Mouse (Mus musculus) kidney, embryonic 14.5 days (tissue): ENCODE data around the gene Junb. TPM values are rescaled to one million over a fixed set of nuclear protein-coding genes. Genes with fewer than 3 reads are reported as not detected.

Experiments used
- ATAC-seq: fragments of 200-750 bp; cut with Nextera tagmentation; 2 replicates; pipeline ENCODE4 v1.8.0; 2017; ENCODE audit warnings: moderate number of reproducible peaks, mild to moderate bottlenecking, moderate TSS enrichment, moderate library complexity; ENCODE audit not compliant: low FRiP score, low TSS enrichment
- H3K27ac ChIP-seq: fragments of 300-500 bp; sonication (generic); 2 replicates; pipeline ENCODE4 v1.5.1; 2014; ENCODE audit warnings: low read depth, mild to moderate bottlenecking, low read length, moderate library complexity, mixed read lengths
- H3K27me3 ChIP-seq: fragments of 300-500 bp; sonication (generic); 2 replicates; pipeline ENCODE4 v1.6.1; 2014; ENCODE audit warnings: mild to moderate bottlenecking, low read length; ENCODE audit not compliant: control insufficient read depth, insufficient read depth
- H3K36me3 ChIP-seq: fragments of 300-500 bp; sonication (generic); 2 replicates; pipeline ENCODE4 v1.6.1; 2014; ENCODE audit warnings: low read length, mixed read lengths; ENCODE audit not compliant: control insufficient read depth, insufficient read depth
- H3K4me1 ChIP-seq: fragments of 300-500 bp; sonication (generic); 2 replicates; pipeline ENCODE4 v1.6.1; 2014; ENCODE audit warnings: low read length, mixed read lengths; ENCODE audit not compliant: control insufficient read depth, insufficient read depth
- H3K4me2 ChIP-seq: fragments of 300-500 bp; sonication (generic); replicated peaks from 2 replicates; pipeline ENCODE4 v1.6.1; 2014; ENCODE audit warnings: low read depth, mild to moderate bottlenecking, low read length
- H3K4me3 ChIP-seq: fragments of 300-500 bp; sonication (generic); 2 replicates; pipeline ENCODE4 v1.5.1; 2014; ENCODE audit warnings: mild to moderate bottlenecking, low read length
- H3K9ac ChIP-seq: fragments of 300-500 bp; sonication (generic); 2 replicates; pipeline ENCODE4 v1.6.1; 2014; ENCODE audit warnings: low read depth, mild to moderate bottlenecking, low read length, moderate library complexity
- H3K9me3 ChIP-seq: fragments of 300-500 bp; sonication (generic); 2 replicates; pipeline ENCODE4 v1.6.1; 2016; ENCODE audit warnings: low read length; ENCODE audit not compliant: control insufficient read depth
- WGBS: fragments of 180-500 bp; shearing (Covaris S2); extraction: QIAGEN DNeasy Blood & Tissue Kit; methylation state at CpG from one replicate; pipeline ENCODE4 v1.1.7; 2014; 5-methylcytosine and 5-hydroxymethylcytosine counted together
- polyA plus RNA-seq: library from polyadenylated mRNA; unstranded; fragments of >200 nt; fragmentation: Nextera tagmentation; extraction: Ambion mirVana; gene quantifications from 2 replicates; pipeline ENCODE4 v1.2.1, GENCODE M21; 2014

Gene Junb
- polyA plus RNA-seq, 1 experiment from 2014 or later: 10.0 TPM

DNA sequence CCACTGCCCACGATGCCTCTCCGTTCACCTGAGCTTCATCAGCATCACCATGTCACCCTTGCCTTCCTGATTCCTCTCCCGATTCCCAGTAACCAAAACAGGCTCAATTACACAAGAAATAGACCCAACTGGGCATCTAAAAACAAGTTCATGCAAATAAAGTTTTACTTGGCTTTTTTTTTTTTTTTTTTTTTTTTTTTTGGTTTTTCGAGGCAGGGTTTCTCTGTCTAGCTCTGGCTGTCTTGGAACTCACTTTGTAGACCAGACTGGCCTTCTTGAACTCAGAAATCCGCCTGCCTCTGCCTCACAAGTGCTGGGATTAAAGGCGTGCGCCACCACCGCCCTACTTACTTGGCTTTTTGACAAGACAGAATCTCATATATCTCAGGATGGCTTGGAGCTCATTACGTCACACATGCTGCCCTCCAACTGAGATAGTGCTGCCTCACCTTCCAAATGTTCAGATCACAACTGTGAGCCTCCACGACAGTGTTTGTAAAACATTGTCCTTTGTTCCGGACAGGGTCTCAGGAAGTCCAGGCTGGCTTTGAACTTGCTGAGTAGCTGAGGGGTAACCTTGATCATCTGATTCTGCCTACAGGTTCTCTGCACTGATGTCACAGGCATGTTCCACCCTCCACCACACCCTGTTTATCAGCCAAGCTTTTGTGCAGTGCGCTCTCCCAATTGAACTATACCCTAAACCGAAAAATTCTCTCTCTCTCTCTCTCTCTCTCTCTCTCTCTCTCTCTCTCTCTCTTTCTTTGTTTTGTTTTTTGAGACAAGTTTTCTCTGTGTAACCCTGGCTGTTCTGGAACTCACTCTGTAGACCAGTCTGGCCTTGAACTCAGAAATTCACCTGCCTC lies 40.7 kb downstream of the Junb start:
- peak overlapping the region; percentile 65 for H3K4me2 ChIP-seq
- ATAC-seq: no peak
- no peak overlapping the region for H3K9ac ChIP-seq
- H3K9me3 ChIP-seq: no peaks in the 10 kb centered on the region; the same call in 1 of the 2 replicates
- peaks cover 9% of the 10 kb centered on the region; the same call in 1 of the 2 replicates for H3K4me1 ChIP-seq
- peak overlapping the region; percentile 46; the same call in 1 of the 2 replicates for H3K4me3 ChIP-seq
- 71% methylated on average over 13 of the region's 13 CpGs for WGBS
- H3K27ac ChIP-seq: no peak overlapping the region
- H3K27me3 ChIP-seq: peaks cover 60% of the 10 kb centered on the region
- no peaks in the 10 kb centered on the region for H3K36me3 ChIP-seq

DNA sequence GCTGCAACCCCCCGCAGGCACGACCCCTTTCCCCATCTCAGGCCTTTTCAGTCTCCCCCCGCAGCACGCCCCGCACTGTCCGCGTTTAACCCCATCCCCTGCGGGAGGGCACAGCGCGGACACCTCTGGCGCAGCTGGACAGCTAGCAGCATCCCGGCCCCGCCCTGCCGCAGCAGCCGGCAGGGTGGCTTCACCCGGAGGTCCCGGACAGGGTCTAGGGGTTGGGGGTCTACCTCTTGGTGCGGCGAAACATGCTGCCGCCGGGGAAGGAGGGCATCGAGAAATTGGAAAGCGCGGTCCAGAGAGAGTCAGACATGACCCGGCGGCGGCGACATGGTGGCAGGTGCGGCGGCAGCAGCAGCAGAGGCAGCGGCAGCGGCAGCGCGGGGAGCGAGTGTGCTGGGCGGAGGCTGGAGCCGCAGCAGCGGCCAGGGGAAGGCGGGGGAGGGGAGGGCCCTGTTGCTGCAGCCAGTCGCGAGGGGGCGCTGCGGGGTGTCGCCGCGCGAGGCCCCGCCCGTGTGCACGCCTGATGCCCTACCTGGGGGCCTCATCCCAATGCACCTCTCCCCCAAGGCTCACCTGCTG lies 41.5 kb downstream of the Junb start, which contains the start of gene Mast1:
TSS of gene Mast1 (minus strand) at position 398 of the 585 bp plus-strand sequence.
- peak within 1 kb of the TSS; percentile 34; the same call in 1 of the 2 replicates for H3K9ac ChIP-seq
- peak; percentile 59 for ATAC-seq
- H3K27me3 ChIP-seq: peaks cover 57% of the 10 kb centered on the region

DNA sequence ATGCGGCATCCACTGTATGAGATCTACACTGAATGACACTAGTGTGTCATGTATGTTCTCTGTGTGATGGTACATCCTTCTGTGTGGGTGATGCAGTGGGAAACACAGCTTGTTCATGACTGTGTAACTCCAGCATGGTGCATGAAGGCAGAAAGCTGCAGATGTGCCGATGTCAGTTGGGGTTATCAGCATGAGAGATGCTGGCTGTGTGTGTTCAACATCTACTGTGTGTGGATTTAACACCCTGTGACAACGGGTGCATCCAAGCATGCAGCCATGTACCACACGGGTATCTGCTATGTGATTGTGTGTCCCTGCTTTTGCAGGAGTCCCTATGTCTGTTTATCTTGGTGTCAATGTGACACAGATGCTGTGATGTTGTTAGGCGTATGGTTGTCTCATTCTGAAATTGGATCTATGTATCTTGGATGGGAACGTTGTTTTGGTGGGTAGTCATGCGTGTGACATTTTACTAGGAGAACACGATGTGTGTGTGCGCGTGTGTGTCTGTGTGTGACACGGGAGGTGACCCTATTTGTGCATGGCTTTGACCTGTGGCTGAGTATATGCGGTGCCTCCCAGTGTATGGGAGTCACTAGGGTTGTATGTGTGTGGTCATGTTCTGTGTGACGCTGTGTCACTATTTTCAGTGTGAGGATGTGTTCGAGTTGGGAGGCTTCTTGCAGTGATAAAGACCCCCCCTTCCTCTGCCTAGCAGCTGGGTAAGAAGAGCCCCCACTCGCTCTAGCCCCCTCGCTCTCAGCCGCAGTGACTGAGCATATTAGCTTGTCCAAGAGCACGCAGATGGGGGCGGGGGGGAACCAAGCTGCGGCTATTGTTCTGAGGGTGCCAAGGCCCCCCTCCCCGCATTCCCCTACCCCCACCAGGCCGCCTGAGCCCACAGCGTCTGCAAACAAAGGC lies 42.2 kb downstream of the Junb start:
- H3K27me3 ChIP-seq: peaks cover 60% of the 10 kb centered on the region
- peak; percentile 56; the same call in 1 of the 2 replicates for ATAC-seq
- no peaks in the 10 kb centered on the region; the same call in 1 of the 2 replicates for H3K9me3 ChIP-seq
- H3K36me3 ChIP-seq: no peaks in the 10 kb centered on the region
- H3K4me2 ChIP-seq: peak overlapping the region; percentile 65
- 22% methylated on average over 21 of the region's 23 CpGs for WGBS
- no peak overlapping the region for H3K27ac ChIP-seq
- H3K4me1 ChIP-seq: peaks cover 9% of the 10 kb centered on the region; the same call in 1 of the 2 replicates
- peak overlapping the region; percentile 46 for H3K4me3 ChIP-seq
- H3K9ac ChIP-seq: peak overlapping the region; percentile 34; the same call in 1 of the 2 replicates

More for the DNA sequence above, 41.5 kb downstream of the Junb start, which contains the start of gene Mast1:
- Histone ChIP-seq H3K4me3 (peak within 1 kb of the TSS; percentile 46), H3K27ac (no peak within 1 kb of the TSS), H3K4me1 (peaks cover 9% of the 10 kb centered on the region; the same call in 1 of the 2 replicates), H3K36me3 (no peaks in the 10 kb centered on the region), H3K4me2 (peak within 1 kb of the TSS; percentile 65), H3K9me3 (no peaks in the 10 kb centered on the region; the same call in 1 of the 2 replicates)
- WGBS: under 1% methylated on average over 47 of the region's 50 CpGs

DNA sequence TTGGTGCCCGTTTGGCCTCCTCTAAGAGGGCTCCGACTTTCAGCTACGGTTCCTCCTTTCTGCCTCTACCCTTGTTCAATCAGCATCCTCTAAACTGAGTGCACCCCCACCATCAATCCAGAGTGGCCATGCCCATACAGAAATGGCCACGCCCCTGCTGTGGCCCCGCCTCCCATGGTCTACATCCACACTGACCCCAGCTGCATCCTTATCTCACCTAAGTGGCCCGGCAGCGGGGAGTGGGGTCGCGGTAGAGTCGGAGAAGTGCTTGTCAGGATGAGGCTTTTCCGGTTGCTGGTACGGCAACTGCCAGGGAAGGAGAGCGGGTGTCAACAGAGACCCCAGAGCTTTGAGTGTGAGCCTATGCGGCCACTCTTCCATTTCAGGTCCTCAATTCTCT lies 43.0 kb downstream of the Junb start:
- H3K4me3 ChIP-seq: no peak overlapping the region
- no peaks in the 10 kb centered on the region; the same call in 1 of the 2 replicates for H3K9me3 ChIP-seq
- H3K27me3 ChIP-seq: peaks cover 60% of the 10 kb centered on the region
- H3K36me3 ChIP-seq: no peaks in the 10 kb centered on the region
- 0 out of 2 replicates have a peak, but pooled peaks have one; percentile 6 for ATAC-seq
- H3K9ac ChIP-seq: no peak overlapping the region
- H3K4me2 ChIP-seq: no peak overlapping the region
- H3K4me1 ChIP-seq: peaks cover 9% of the 10 kb centered on the region; the same call in 1 of the 2 replicates
- WGBS: 5% methylated on average over 14 of the region's 14 CpGs
- no peak overlapping the region for H3K27ac ChIP-seq

DNA sequence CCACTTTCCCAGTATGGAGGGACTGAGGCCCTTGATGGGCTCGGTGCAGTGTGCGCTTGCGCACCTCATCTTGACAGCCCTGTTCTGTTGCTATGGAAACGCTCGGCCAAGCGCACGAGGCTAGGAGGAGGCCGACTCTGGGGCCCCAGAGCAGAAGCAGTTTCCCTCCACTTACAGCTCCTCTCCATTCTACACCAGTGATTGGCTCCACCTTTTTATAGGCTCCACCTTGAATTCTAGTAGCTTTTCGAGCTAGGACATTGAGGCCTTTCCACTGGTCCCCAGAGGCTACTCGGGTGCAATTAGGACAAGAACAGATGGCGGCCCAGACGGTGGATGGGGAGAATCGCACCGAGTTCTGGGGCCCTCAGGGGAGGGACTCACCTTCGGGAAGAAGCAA lies 43.7 kb downstream of the Junb start:
- Histone ChIP-seq H3K27me3 (peaks cover 66% of the 10 kb centered on the region), H3K36me3 (no peaks in the 10 kb centered on the region), H3K4me2 (peak overlapping the region; percentile 8), H3K9me3 (no peaks in the 10 kb centered on the region; the same call in 1 of the 2 replicates), H3K27ac (no peak overlapping the region), H3K9ac (no peak overlapping the region), H3K4me1 (peaks cover 9% of the 10 kb centered on the region; the same call in 1 of the 2 replicates), H3K4me3 (0 out of 2 replicates have a peak overlapping the region, but pooled peaks have one; percentile 7)
- ATAC-seq: peak; percentile 63
- WGBS: under 1% methylated on average over 15 of the region's 15 CpGs

DNA sequence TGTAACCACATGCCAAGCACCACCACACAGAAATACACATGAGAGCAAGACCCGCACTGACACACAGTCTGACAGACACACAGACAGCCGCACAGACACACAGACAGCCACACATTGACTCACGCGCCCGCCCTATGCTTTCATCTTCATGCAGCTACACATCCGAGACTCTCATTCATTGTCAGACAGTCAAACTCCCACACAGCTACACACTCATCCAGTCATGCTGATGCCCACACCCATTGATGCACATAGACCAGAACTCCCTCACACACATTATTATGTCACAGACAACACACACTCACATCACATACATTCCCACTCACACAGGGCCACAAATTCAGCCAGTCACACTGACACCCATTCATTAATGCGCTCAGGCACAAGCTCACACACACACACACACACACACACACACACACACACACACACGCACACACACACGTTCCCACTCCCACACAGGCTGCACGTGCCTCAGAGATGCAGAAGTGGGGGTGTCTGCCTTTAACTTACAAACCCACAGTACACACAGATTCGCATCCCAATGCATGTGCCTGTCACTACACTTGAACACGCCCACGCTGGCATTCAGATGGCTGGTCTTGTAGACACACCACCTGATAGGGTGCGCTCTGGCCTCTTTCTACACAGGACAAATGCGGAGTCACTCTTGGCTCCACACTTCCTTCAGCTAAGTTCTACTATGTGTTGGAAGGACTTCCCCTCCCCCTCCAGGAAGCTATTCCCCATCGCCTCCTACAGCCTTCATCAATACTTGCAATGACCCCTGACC lies 44.6 kb downstream of the Junb start:
- H3K4me1 ChIP-seq: peaks cover 12% of the 10 kb centered on the region; the same call in 1 of the 2 replicates
- peaks cover 72% of the 10 kb centered on the region for H3K27me3 ChIP-seq
- no peak for ATAC-seq
- WGBS: 75% methylated on average over 16 of the region's 16 CpGs
- no peak overlapping the region for H3K4me2 ChIP-seq
- H3K9me3 ChIP-seq: no peaks in the 10 kb centered on the region; the same call in 1 of the 2 replicates
- no peak overlapping the region for H3K4me3 ChIP-seq
- H3K36me3 ChIP-seq: no peaks in the 10 kb centered on the region
- H3K27ac ChIP-seq: no peak overlapping the region
- no peak overlapping the region for H3K9ac ChIP-seq

DNA sequence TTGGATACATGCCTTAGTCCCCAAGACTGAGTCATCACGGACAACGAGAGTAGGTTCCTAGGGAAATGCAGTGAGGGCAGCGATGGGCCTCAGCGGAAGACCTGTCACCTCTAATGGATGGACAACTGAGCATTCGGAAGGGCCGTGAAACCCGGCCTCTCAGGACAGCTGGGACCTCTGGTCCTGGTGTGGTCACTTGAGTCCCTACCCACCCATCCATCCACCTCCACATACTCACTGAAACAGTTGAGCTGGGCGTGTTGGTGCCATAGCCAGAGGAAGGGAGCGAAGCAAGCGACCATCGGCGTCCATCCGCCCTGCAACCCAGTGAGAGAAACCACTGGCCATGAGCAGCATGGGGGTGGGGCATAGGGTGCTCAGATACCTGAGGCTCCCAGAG lies 47.9 kb downstream of the Junb start:
- H3K9ac ChIP-seq: no peak overlapping the region
- H3K27ac ChIP-seq: no peak overlapping the region
- H3K4me2 ChIP-seq: no peak overlapping the region
- H3K4me3 ChIP-seq: no peak overlapping the region
- ATAC-seq: no peak
- H3K9me3 ChIP-seq: no peaks in the 10 kb centered on the region
- H3K27me3 ChIP-seq: peaks cover 44% of the 10 kb centered on the region
- 83% methylated on average over 13 of the region's 13 CpGs for WGBS
- H3K4me1 ChIP-seq: 0 out of 2 replicates have a peak, but pooled peaks cover 3% of the 10 kb centered on the region
- no peaks in the 10 kb centered on the region for H3K36me3 ChIP-seq
